Mouse (Mus musculus) cortical plate, adult 2 months (tissue): ENCODE results near the gene Spop.

Source experiments
- CTCF ChIP-seq: fragments of 200-500 bp; IDR thresholded peaks from 2 replicates; pipeline ENCODE4 v1.5.1; 2011; ENCODE audit warnings: mild to moderate bottlenecking, control low read depth, low read length; ENCODE audit not compliant: insufficient read depth; ENCODE audit errors: extremely low read depth
- POLR2A ChIP-seq: fragments of 200-500 bp; IDR thresholded peaks from 2 replicates; pipeline ENCODE4 v1.6.1; 2011; ENCODE audit warnings: mild to moderate bottlenecking, low read length, control low read depth; ENCODE audit not compliant: insufficient read depth; ENCODE audit errors: extremely low read depth

GRCm38 (mm10) chr11:95513461-95514297 lies 99.8 kb downstream of the Spop start:
- TF ChIP-seq CTCF, result no peak
- no peak for TF ChIP-seq POLR2A
